Mouse (Mus musculus) adrenal gland, postnatal 14 days (tissue): ENCODE measurements around the gene Itpr1. TPM values are rescaled to one million over a fixed set of nuclear protein-coding genes. Genes with fewer than 3 reads are reported as not detected.

Experiments
- DNase-seq: peaks from one replicate; pipeline ENCODE4 v3.0.0; 2021; ENCODE audit warnings: mixed read lengths
- total RNA-seq: library from RNA; stranded (reverse); gene quantifications from 2 replicates; pipeline ENCODE4 v1.2.3, GENCODE M21; 2021

Gene Itpr1
- total RNA-seq, 1 experiment from 2014 or later: 121 TPM

DNA sequence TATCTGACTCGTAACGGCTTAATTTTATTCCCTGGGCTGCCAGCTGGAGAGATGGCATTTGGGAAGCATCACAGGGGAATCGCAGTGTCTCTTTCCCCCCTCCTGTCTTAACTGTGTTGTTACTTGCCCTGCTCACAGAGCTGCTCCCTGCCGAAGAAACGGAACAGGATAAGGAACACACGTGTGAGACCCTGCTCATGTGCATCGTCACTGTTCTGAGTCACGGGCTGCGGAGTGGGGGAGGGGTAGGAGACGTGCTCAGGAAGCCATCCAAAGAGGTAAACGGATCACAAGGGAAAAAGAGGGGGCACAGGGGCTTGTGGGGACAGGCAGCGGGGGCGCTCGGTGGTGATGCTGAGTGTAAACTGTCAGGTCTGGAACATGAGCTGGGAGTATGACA lies 305.7 kb downstream of the Itpr1 start:
- DNase-seq: no peak

DNA sequence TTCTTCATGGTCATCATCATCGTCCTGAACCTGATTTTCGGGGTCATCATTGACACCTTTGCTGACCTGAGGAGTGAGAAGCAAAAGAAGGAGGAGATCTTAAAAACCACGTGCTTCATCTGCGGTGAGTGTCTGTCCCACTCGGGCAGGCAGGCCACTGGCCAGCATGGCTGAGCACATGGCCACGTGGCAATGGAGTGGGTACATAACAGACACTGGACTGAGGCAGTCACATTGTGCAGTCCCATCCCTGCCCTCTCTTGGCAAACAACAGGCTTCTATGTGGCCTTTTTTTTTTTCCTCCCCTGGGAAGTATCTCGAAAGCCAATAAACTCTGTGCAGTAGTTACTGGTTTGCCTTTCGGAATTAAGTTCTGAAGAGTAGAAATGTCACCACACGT lies 306.4 kb downstream of the Itpr1 start:
- no peak for DNase-seq

DNA sequence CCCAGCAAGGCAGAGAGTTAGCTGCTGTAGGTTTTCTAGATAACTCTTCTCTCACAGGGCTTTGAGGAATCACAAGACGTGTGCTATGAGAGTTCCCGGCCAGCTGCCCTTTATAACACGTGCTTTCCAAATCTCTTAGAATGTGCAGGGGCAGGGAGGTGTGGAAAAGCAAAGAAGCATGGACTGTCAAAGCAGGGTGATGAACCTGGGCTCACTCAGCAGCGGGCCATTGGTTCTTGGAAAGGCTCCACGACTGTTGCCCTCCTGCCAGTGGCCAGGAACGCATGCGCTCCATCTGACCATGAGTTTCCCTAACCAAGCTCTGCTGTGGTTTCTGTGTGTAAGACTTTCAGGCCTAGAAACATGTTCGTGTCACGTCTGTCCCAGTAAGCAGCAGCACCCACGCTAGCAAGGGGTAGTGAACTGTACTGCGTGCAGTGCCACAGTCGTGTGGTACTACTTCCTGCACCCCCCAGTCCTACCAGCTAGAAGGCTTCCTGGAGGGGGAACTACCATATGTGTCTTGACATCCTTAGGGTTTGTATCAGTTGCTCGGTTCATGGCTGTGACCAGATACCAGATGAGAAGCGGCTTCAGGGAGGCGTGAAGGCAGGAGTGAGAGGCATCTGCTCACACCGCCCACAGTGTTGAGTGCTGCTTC lies 311.2 kb downstream of the Itpr1 start:
- DNase-seq: no peak

DNA sequence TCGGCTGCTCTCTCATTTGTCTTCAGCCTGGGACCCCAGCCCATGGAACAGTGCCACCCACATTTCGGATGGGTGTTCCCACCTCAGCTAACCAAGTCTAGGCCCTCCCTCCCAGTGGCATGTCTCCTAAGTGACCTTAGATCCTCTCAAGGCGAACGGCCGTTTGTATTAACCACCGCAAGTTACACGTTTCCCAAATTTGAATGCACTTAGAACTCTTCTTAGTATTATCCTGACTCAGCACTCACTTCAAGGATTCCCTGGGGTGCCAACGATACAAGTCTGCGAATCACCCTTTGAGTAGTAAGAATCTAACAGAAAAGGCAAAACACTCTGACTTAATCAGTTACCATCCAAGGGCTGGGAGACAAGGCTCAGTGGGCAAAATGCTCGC lies 311.7 kb downstream of the Itpr1 start:
- DNase-seq: no peak

DNA sequence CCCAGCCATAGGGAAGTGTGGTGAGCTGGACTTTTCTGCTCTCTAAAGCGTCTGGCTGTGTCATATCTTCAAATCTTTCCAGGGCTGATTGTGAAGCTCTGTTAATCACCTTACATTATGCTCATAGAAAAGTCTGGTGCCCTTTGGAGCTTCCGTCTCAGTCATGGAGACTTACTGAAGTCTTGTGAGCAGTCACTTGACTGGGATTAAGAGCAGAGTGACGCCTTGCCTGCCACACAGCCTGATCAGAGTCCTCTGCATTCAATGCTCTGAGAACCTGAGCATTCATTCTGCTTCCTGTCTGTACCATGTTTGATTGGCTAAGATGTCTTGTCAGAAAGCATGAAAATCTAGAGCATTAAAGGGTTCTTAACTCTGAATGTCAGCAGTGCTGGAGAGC lies 314.7 kb downstream of the Itpr1 start:
- DNase-seq: no peak

DNA sequence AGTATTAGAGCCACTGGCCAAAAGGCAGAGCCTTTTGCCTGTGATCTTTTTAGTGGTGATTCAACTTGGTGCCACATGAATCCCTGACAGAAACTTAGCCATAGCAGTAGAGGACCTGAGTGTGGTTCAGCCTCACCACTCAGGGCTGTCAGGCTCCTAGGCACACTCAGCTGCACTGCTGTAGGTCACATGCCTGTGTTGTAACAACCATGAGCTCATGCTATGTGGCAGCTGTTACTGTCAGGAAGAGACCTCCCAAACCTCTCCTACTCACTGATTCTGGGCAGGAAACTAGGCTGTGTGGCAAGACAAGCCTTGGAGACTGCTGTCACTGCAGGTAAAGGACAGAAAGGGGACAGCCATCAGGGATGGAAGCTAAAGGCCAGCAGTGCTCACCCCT lies 315.1 kb downstream of the Itpr1 start:
- DNase-seq: peak; percentile 40

DNA sequence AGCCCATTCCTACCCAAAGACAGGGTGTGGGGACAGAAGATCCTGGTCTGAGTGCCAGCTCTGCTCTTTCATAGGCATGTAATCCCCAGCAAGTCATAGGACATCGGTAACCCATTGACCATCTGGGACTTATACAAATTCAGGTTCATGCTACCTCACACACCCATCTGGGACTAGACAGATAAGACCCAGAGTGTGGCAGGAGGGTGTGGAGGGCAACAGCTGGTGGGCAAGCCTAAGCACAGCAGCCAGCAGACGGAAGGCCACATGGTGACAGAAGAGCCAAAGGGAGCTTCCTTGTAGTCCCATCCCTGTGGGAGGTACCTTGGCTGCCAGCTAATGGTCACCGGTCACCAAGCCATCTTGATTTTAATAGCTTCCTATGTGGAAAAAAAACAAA lies 316.3 kb downstream of the Itpr1 start:
- DNase-seq: no peak

DNA sequence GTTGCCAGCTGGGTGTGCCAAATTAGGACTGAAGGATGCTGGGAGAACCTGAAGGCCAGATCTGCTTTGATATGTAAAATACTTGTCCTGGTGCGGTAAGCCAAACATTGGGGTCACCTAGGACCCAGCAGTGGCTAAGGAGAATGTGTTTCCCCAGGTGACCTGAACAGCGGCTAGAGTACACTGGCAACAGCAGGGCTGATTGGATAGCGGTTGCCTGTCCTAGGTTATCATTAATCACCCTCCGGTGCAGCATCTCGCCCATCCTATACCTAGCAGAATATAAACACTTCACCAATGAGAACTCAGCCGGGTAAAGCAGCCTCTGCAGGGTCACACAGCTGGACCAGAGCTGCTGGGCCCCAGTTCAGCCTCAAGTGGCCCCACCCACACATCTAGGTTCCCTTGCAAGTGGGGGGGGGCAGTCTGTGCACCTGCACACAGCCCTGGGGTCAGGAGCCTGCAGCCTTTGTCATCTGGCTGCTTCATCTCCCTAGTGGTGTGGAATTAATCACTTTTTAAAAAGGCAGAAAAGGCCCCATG lies 318.0 kb downstream of the Itpr1 start:
- DNase-seq: no peak

DNA sequence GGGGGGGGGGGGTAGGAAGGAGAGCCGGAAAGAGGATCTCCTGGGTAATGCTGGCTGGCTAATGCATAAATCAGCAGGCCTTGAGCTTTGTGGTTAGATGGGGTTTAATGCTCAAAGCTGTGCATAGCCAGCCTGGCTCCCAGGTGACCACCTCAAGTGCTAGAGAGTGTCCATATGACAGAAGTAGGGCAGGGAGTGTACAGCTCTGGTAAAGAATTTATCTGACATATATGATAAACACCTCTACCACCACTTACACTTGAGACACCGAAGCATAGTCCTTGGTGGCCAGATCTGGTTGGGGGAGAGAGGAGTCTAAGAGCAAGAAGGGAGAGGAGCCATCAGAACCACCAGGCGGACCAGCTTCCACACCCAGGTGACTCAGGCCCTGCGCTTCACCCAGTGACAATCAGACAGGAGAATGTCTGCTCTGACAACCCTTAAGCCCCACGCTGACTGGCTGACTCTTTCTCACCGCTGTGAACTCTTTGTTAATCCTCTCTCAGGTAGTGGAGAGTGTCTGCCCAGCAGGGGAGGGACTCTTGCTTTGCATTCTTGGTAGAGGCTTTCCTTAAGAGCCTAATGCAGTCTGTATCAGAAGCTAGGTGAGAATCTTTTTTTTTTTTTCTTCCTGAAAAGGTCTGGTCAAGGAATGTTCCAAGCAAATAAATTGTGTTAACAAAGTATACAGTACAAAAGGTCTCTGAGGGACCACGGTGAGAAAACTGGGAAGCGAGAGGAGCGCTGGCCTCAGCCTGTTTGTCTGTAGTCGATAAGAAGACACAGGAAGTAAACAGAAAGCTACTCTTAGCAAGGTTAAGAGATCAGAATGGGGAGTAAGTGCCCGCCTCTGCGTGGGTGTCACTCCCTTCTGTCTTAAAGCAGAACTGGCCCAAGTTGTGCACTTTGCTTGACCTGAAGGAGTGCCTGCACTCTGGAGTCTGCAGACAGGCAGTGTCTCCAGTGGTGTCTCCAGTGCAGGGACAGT lies 318.7 kb downstream of the Itpr1 start:
- DNase-seq: peak; percentile 52

DNA sequence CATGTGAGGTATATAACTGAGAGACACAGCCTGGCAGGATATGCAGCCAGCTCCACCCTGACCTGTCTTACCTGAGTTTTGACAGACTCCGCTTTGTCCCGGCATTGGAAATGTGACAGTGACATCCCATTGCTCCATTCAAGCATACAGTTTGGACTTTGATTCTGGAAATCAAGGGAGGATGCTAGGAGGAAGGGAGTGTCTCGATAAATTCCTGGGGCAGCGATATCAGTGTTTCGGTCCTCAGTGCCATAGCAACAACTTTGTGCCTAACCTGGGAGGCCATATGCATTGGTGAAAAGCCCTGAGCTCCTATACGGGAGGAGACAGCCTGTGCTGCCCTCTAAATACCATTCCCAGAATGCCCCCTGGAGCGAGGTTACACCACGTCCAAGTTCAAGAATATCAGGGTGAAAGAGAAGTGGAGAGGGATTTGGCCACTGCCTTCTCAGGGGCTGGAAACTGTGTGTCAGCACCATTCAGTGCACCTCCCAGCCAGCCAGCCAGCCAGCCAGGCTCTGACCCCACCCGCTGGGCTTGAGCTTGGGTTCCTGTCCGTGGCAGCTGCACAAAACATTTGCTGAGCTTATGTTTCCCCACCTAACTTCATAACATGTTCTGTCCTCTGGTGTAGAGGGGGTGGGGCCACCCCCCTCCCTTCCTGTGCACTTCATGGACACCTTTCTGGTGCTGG lies 319.7 kb downstream of the Itpr1 start:
- DNase-seq: peak; percentile 50

DNA sequence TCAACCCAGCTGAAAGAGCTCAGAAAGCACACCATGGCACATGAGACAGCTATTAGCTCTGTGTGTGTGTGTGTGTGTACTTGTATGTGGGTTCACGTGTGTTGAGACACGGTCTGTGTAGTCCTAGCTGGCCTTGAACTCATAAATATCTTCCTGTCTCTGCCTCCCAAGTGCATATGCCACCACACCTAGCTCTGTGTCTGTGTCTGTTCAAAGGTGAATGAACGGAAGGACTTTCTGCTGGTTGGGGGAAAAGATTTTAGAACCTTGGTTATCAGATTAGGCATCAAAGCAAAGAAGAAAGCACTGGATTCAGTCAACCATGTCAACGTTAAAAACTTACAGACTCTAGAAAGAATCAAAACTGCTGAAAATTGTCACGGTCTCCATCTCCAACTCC lies 321.2 kb downstream of the Itpr1 start:
- DNase-seq: no peak

DNA sequence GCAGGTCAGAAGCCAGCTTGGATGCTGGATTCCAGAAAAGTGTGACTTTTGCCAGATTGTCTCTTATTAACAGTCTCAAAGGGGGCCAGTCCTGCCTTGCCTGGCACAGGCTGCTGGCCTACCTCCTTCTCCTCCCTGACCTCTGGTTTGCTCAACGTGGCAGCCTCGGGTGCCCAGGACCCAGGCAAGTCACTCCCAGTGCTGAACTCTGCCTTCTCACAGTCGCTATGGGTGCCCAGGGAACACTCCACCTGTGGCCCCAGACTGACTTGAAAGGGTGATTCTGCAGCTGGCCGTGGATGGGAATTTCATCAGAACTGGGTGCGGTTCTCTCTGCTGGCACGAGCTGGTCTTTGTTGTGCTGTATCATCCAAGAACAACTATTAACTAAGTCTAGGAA lies 321.7 kb downstream of the Itpr1 start:
- DNase-seq: peak; percentile 62

DNA sequence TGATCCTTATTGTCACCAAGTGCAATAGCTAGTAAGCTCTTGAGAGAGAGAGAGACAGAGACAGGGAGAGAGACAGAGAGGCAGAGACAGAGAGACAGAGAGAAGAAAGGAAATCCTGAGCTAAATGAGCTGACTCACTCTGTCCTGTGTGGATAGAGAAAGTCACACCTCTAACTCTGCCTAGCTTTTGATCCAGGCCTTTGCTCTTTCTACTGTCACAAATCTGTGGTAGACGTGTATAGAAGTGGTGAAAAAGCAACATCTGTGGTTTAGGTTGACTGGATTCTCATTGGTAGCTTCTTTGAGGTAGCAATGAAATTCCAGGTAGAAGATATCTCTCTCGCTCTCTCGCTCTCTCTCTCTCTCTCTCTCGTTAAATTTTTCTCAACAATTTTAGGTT lies 322.4 kb downstream of the Itpr1 start:
- no peak for DNase-seq

DNA sequence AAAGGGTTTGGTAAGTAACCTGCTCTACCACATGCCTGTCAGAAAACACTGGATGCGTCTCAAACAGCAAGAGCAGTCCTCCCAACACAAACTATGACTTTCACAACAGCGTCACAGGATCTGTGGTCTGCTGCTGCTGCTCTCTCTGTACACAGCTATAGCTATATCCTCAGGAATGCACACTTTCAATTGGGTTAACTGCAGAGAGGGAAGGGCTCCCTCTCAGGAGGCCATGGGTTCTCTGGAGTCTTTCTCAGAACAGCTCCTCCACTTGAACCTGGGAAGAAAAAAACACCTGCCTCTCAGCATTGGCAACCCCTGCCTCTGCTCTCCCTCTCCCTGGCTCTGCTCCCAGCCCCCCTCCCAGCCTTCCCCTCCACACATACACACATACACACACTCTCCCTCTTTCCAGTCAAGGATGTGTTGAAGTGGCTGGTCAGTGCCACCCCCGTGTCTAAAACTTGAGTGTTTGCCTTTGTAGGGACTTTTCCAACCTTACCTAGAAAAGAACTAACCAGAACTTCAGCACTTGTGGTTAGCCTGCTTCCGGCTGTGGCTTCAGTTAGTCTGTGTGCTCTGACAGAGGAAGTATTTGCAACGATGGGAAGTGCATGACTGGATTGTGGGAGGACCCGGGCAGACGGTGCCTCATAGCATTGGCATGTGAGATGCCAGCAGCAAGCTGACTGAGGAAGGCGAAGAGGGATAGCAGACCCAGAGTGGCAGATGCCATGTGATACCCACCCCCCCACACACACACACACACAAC lies 323.8 kb downstream of the Itpr1 start:
- no peak for DNase-seq

DNA sequence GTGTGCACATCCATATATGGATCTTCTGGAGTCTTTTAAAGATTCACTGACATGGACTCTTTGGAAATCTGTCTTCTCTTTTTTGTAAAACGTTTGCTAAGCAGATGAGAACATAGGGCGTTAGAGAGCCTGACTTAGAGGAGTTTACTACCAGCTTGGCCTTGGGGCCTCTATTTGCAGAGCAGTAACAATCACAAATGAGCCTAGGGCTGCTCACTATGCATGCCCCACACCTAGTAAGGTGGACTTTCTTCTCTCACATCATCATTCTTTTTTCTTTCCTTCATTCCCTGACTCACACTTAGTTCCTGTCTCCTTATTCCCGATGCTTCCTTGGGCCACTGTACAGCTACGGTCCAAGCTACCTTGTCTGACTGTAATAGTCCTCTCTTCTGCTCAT lies 325.5 kb downstream of the Itpr1 start:
- DNase-seq: no peak

DNA sequence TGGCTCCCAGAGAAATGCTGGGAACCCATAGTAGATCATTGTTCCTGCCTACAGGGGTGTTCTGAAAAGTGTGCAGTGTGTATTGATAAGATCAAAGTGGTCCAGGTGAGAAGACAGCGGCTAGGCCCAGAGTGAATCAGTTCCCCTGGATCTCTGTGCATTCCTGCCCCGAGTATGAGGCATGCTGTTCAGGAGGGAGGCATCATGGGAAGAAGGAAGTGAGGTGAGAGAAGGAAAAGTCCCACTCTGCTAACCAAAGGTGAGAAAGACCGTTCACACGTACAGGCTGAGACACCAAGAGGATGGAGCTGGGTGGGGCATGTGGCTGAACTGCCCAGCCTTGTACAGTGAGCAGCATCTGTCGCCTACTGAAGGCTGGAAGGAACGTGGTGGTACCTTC lies 327.5 kb downstream of the Itpr1 start:
- no peak for DNase-seq

DNA sequence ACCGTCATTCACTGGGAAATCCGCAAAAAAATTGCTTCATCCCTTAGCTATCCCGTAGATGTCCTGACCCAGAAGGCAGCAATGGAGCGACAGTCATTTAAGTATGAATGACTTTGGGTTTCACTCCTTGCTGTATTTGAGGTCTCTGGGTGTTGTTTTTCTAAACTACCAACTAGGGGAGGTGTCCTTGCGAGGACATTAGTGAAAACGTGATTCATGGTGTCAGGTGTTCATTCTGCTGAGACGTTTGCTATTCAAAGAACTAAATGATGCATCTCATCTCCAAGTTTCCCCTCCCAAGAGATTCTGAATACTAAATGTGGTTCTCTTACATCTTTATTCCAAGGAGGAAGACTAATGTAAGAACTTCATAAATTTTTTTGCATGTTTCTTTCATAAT lies 332.0 kb downstream of the Itpr1 start:
- DNase-seq: no peak

DNA sequence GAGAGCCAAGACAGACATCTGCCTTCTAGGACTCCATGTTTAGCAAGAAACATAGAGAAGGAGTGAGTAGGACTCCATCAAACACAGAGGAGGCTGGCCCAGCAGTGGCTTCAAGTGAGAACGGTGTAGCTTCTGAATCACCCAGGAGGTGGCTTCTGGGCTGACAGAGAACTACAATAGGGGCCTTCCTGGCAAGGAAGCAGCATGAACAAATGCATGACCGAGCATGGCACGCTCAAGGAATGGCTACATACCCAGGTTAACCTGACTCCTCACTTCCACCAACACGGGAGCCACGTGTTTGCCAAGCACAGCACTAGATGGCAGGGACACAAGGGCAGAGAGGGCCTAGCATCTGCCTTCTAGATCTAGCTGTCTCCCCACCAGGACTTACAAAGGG lies 332.6 kb downstream of the Itpr1 start:
- DNase-seq: no peak

DNA sequence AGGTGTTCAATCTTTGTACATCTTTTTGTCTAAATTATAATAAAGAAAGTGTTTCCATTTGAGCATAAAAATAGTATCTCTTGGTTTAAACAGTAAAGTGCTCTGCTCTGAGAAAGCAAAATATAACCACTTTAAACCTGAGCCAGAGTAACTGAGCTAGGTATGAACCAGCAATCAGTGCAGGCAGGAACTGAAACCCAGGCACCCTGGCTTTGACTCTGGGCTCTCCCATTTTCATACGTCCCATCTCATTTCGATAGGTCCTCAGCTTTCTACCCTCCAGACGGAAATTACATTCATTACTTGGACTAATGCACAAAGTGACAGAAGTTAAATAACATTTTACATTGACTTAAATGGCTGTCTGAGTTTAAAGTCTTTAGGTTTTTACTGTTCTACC lies 335.5 kb downstream of the Itpr1 start:
- no peak for DNase-seq

DNA sequence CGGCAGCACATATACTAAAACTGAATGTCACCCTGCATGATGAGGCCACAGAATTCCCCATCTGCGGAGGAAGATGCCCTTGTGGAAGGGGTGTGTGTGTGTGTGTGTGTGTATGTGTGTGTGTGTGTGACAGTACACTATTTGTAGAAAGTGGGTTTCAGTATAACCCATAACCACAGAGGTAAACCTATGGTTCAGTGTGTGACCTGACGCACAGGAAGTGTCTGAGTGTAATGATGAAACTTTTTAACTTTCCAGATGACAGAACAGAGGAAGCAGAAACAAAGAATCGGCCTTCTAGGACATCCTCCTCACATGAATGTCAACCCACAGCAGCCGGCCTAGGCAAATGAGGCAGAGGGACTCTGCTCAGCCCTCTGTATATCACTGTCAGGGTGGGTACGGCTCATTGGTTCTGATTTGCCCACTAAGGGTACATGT lies 336.6 kb downstream of the Itpr1 start:
- DNase-seq: no peak

DNA sequence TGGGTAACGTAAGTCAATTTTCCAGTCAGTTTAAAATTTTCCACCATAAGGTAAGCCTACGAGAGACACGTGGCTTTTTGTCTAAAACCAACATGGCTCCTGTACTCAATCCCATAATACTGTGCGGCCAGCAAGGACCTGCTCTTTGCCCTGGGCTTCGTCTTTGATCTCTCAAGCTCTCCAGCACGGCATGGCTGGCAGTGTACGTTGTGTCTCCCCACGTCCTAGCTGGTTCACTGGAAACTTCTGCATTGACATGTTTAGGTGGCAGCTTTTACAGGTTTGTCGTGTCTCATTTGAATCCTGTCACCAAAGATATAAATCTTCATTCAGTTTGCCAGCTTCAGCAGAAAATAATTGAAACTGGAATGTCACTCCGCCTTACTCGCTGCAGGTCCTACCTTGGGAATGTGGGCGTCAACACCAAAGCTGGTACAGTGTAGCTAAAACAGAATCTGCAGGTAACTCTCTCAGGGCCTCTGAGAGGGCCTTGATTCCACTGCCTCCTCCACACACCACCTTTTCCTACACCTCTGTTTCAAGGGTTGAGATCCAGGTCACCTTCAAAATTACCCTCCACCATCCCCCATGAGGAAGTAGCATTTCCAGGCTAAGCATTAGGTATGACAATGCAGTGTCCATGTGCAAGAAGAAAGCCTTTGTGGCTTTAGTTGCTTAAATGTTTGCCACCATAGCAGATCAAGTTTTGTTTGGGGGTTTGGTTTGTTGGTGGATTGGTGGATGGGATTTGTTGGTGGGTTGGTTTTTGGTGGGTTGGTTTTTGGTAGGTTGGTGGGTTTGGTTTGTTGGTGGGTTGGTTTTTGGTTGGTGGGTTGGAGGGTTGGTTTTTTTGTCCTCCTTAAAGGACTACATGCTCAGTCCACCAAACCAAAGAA lies 339.1 kb downstream of the Itpr1 start:
- no peak for DNase-seq
